Mouse (Mus musculus) R1 (cell line): ENCODE measurements around the gene Cry2.

Source experiments
- DNase-seq: peaks from one replicate; pipeline ENCODE4 v3.0.0-alpha.2; 2018; ENCODE audit warnings: low read depth, low spot score

The Cry2 gene

GRCm38 (mm10) chr2:92445890-92446289 lies 12.0 kb upstream of the Cry2 start:
- DNase-seq: no peak

GRCm38 (mm10) chr2:92444376-92444775 lies 10.5 kb upstream of the Cry2 start:
- DNase-seq: no peak

- DNase-seq: no peak
These were observed 9.5 kb upstream of the Cry2 start for GRCm38 (mm10) chr2:92443313-92443712.

GRCm38 (mm10) chr2:92442419-92443001 lies 8.7 kb upstream of the Cry2 start:
- DNase-seq: no peak

GRCm38 (mm10) chr2:92440432-92440831 lies 6.6 kb upstream of the Cry2 start:
- DNase-seq: no peak

- no peak for DNase-seq
These were observed 4.7 kb upstream of the Cry2 start for GRCm38 (mm10) chr2:92438567-92438966.

- DNase-seq: peak; percentile 93
These were observed 4.0 kb upstream of the Cry2 start for GRCm38 (mm10) chr2:92437875-92438274.

- DNase-seq: no peak
These were observed 3.5 kb upstream of the Cry2 start for GRCm38 (mm10) chr2:92437366-92437765.

GRCm38 (mm10) chr2:92435023-92435422 lies 1.2 kb upstream of the Cry2 start:
- no peak for DNase-seq

- no peak for DNase-seq
These were observed 517 bp upstream of the Cry2 start for GRCm38 (mm10) chr2:92434375-92434745.

GRCm38 (mm10) chr2:92432299-92433295 lies 1.2 kb downstream of the Cry2 start:
- no peak for DNase-seq

GRCm38 (mm10) chr2:92431611-92432179 lies 2.1 kb downstream of the Cry2 start:
- DNase-seq: no peak

- peak; percentile 90 for DNase-seq
These were observed 2.9 kb downstream of the Cry2 start for GRCm38 (mm10) chr2:92430723-92431541.

GRCm38 (mm10) chr2:92430089-92430488 lies 3.8 kb downstream of the Cry2 start:
- DNase-seq: no peak

GRCm38 (mm10) chr2:92427882-92428281 lies 6.0 kb downstream of the Cry2 start:
- peak; percentile 86 for DNase-seq

GRCm38 (mm10) chr2:92426426-92426825 lies 7.4 kb downstream of the Cry2 start:
- DNase-seq: no peak

GRCm38 (mm10) chr2:92425366-92425765 lies 8.5 kb downstream of the Cry2 start:
- no peak for DNase-seq

- peak; percentile 92 for DNase-seq
These were observed 9.2 kb downstream of the Cry2 start for GRCm38 (mm10) chr2:92424462-92425308.

- peak; percentile 87 for DNase-seq
These were observed 10.0 kb downstream of the Cry2 start for GRCm38 (mm10) chr2:92423702-92424461.

- DNase-seq: no peak
These were observed 10.7 kb downstream of the Cry2 start for GRCm38 (mm10) chr2:92423156-92423555.
